Mouse (Mus musculus) B cell, adult 2 months (primary cell): ENCODE results near the gene Cdh13.

Source experiments
- DNase-seq, 2 experiments: peaks; one replicate each; pipeline ENCODE4 v3.0.0; 2022

Cdh13 gene

GRCm38 (mm10) chr8:118831026-118831425 is 547.5 kb downstream of the Cdh13 start:
- DNase-seq: no peak

GRCm38 (mm10) chr8:118838801-118839200 is 555.3 kb downstream of the Cdh13 start:
- DNase-seq: no peak

GRCm38 (mm10) chr8:118845690-118846089 is 562.2 kb downstream of the Cdh13 start:
- no peak for DNase-seq

GRCm38 (mm10) chr8:118848021-118848420 is 564.5 kb downstream of the Cdh13 start:
- DNase-seq: no peak

- DNase-seq: no peak
Measured at GRCm38 (mm10) chr8:118849515-118849914, 566.0 kb downstream of the Cdh13 start.

- DNase-seq: peak; percentile 11 to 22
Measured at GRCm38 (mm10) chr8:118850381-118850780, 566.8 kb downstream of the Cdh13 start.

- DNase-seq: peak in 1 of 2 experiments; percentile 2
Measured at GRCm38 (mm10) chr8:118851361-118851760, 567.8 kb downstream of the Cdh13 start.

GRCm38 (mm10) chr8:118852861-118853260 is 569.3 kb downstream of the Cdh13 start:
- no peak for DNase-seq

GRCm38 (mm10) chr8:118854656-118855055 is 571.1 kb downstream of the Cdh13 start:
- no peak for DNase-seq

GRCm38 (mm10) chr8:118866332-118866731 is 582.8 kb downstream of the Cdh13 start:
- no peak for DNase-seq

GRCm38 (mm10) chr8:118870711-118871110 is 587.2 kb downstream of the Cdh13 start:
- DNase-seq: no peak

- no peak for DNase-seq
Measured at GRCm38 (mm10) chr8:118879939-118880825, 596.6 kb downstream of the Cdh13 start.

GRCm38 (mm10) chr8:118884296-118884695 is 600.8 kb downstream of the Cdh13 start:
- DNase-seq: no peak

- DNase-seq: no peak
Measured at GRCm38 (mm10) chr8:118884988-118885387, 601.5 kb downstream of the Cdh13 start.

- DNase-seq: no peak
Measured at GRCm38 (mm10) chr8:118902402-118902801, 618.9 kb downstream of the Cdh13 start.

GRCm38 (mm10) chr8:118916513-118916912 is 633.0 kb downstream of the Cdh13 start:
- DNase-seq: no peak

GRCm38 (mm10) chr8:118937412-118937811 is 653.9 kb downstream of the Cdh13 start:
- no peak for DNase-seq

- no peak for DNase-seq
Measured at GRCm38 (mm10) chr8:118938025-118938424, 654.5 kb downstream of the Cdh13 start.

GRCm38 (mm10) chr8:118951766-118952741 is 668.5 kb downstream of the Cdh13 start:
- DNase-seq: no peak

GRCm38 (mm10) chr8:118956109-118956508 is 672.6 kb downstream of the Cdh13 start:
- DNase-seq: no peak

GRCm38 (mm10) chr8:118961877-118962545 is 678.5 kb downstream of the Cdh13 start:
- no peak for DNase-seq

GRCm38 (mm10) chr8:118965101-118965840 is 681.7 kb downstream of the Cdh13 start:
- no peak for DNase-seq
